Mouse (Mus musculus): Measurements from ENCODE around the gene Ptk7. TPM values are rescaled to one million over a fixed set of nuclear protein-coding genes. Genes with fewer than 3 reads are reported as not detected.

Gene Ptk7
- polyA plus RNA-seq, 1 experiment: 5.5 TPM

GRCm38 (mm10) chr17:46613229-46613628 is 16.1 kb downstream of the Ptk7 start:
- whole genome bisulfite sequencing: 51% methylated on average over 3 of the region's 3 CpGs
- H3K4me1 ChIP-seq (ENCODE audit: control insufficient read depth, insufficient read depth, low read length): no peaks in the 10 kb centered on the region; the same call in 1 of the 2 replicates
- no peak for DNase-seq

DNA sequence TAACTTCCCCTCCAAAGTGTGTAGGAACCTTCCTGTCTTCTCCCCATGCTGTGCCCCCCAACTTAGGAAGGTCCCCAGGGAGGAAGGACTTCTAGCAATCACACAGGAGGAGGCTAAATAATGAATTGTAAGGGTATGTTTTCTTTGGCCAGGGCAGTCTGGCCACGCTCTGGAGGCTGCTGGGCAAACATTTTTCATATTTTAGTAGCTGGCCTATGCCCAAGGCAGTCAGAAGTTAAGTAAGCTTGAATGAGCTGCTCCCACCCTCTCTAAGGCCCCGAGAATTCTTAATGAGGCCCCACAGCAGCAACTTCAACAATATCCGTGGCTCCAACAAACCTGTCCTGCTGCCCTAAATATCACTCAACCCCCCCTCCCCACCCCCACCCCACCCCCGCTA is 16.5 kb downstream of the Ptk7 start:
- no peak for TF ChIP-seq POLR2A (IDR thresholded peaks at IDR 0.05; ENCODE audit: borderline replicate concordance, insufficient read depth, low read length)
- TF ChIP-seq CTCF (IDR thresholded peaks at IDR 0.05; ENCODE audit: borderline replicate concordance, insufficient read depth, low read depth, low read length): no peak
- WGBS: 22% methylated on average over 4 of the region's 4 CpGs
- H3K4me1 ChIP-seq (ENCODE audit: control insufficient read depth, insufficient read depth, low read length): no peaks in the 10 kb centered on the region; the same call in 1 of the 2 replicates
- H3K27ac ChIP-seq (ENCODE audit: insufficient read depth, low read length): no peak overlapping the region
- H3K4me3 ChIP-seq (replicated peaks; ENCODE audit: insufficient read depth, low read depth, low read length): no peak overlapping the region
- DNase-seq: no peak
- no peaks in the 10 kb centered on the region for H3K27me3 ChIP-seq (ENCODE audit: control insufficient read depth, insufficient read depth, low read length)

More at GRCm38 (mm10) chr17:46613229-46613628, 16.1 kb downstream of the Ptk7 start:
- H3K27me3 ChIP-seq (ENCODE audit: control insufficient read depth, insufficient read depth, low read length): no peaks in the 10 kb centered on the region
- H3K27ac ChIP-seq (ENCODE audit: insufficient read depth, low read length): no peak overlapping the region
- no peak overlapping the region for H3K4me3 ChIP-seq (replicated peaks; ENCODE audit: insufficient read depth, low read depth, low read length)
- no peak for TF ChIP-seq POLR2A (IDR thresholded peaks at IDR 0.05; ENCODE audit: borderline replicate concordance, insufficient read depth, low read length)
- TF ChIP-seq CTCF (IDR thresholded peaks at IDR 0.05; ENCODE audit: borderline replicate concordance, insufficient read depth, low read depth, low read length): no peak

DNA sequence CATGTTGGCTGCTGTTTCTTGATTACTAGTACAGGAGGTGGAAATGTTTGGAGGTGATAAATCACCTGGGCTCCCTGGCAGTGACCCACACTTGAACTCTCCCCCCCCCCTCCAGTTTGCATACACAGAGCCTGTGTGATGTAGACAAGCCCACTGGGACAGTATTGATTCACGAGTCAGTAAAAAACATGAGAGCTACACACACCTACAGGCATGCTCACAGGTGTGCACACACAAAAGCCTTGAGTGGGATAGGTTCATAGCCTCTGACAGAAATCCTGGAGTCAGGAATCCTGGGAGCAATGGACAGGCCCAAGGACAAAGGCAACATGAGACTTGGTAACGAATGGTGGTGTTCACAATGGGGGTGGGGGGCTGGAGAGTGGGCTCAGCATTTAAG is 17.1 kb downstream of the Ptk7 start:
- H3K27ac ChIP-seq (ENCODE audit: insufficient read depth, low read length): no peak overlapping the region
- no peak for TF ChIP-seq CTCF (IDR thresholded peaks at IDR 0.05; ENCODE audit: borderline replicate concordance, insufficient read depth, low read depth, low read length)
- no peak for DNase-seq
- no peak overlapping the region for H3K4me3 ChIP-seq (replicated peaks; ENCODE audit: insufficient read depth, low read depth, low read length)
- no peaks in the 10 kb centered on the region for H3K27me3 ChIP-seq (ENCODE audit: control insufficient read depth, insufficient read depth, low read length)
- 76% methylated on average over 2 of the region's 2 CpGs for WGBS
- no peaks in the 10 kb centered on the region; the same call in 1 of the 2 replicates for H3K4me1 ChIP-seq (ENCODE audit: control insufficient read depth, insufficient read depth, low read length)

DNA sequence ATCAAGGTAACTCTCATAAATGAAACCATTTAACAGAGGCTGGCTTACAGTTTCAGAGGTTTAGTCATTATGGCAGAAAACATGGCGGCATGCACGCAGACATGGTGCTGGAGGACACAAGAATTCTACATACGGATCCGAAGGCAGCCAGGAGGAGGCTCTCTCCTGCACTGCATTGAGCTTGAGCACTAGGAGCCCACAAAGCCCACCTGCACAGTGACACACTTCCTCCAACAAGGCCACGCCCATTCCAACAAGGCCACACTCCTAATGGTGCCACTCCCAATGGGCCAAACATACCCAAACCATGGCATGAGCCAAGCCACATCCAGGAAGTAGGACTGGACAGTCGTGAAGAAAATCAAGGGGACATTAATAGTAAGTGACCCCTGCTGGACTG is 18.0 kb downstream of the Ptk7 start:
- Histone ChIP-seq H3K27ac (ENCODE audit: insufficient read depth, low read length) (no peak overlapping the region), H3K4me3 (replicated peaks; ENCODE audit: insufficient read depth, low read depth, low read length) (no peak overlapping the region), H3K27me3 (ENCODE audit: control insufficient read depth, insufficient read depth, low read length) (no peaks in the 10 kb centered on the region), H3K4me1 (ENCODE audit: control insufficient read depth, insufficient read depth, low read length) (no peaks in the 10 kb centered on the region; the same call in 1 of the 2 replicates)
- DNase-seq: no peak
- WGBS: 97% methylated on average over 6 of the region's 6 CpGs
- TF ChIP-seq CTCF (IDR thresholded peaks at IDR 0.05; ENCODE audit: borderline replicate concordance, insufficient read depth, low read depth, low read length) (no peak), POLR2A (IDR thresholded peaks at IDR 0.05; ENCODE audit: borderline replicate concordance, insufficient read depth, low read length) (no peak)

- H3K27me3 ChIP-seq (ENCODE audit: control insufficient read depth, insufficient read depth, low read length): no peaks in the 10 kb centered on the region
- no peak overlapping the region for H3K27ac ChIP-seq (ENCODE audit: insufficient read depth, low read length)
- no peak for TF ChIP-seq POLR2A (IDR thresholded peaks at IDR 0.05; ENCODE audit: borderline replicate concordance, insufficient read depth, low read length)
- 65% methylated on average over 15 of the region's 15 CpGs for WGBS
- DNase-seq: no peak
- no peaks in the 10 kb centered on the region; the same call in 1 of the 2 replicates for H3K4me1 ChIP-seq (ENCODE audit: control insufficient read depth, insufficient read depth, low read length)
- no peak overlapping the region for H3K4me3 ChIP-seq (replicated peaks; ENCODE audit: insufficient read depth, low read depth, low read length)
Measured at GRCm38 (mm10) chr17:46609721-46610514, 19.4 kb downstream of the Ptk7 start.

DNA sequence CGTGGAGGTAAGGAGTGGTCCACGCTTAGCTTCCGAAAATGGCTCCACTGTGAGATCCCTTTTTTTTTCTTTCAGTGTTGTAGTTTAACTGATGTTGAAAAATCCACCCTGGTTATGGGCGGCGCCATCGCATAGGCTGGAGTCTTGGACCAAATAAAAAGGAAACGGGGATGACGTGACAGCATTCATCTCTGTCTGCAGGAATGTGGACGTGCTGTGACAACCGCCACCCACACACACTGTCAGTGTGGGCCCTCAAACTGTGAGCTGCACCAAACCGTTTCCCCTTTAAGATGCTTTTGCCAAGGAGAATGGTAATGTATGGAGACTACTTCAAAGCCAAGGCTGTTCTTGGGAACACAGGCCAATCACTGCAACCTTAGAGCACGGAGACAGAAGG is 23.3 kb downstream of the Ptk7 start:
- Histone ChIP-seq H3K27ac (ENCODE audit: insufficient read depth, low read length) (no peak overlapping the region), H3K4me3 (replicated peaks; ENCODE audit: insufficient read depth, low read depth, low read length) (no peak overlapping the region), H3K27me3 (ENCODE audit: control insufficient read depth, insufficient read depth, low read length) (no peaks in the 10 kb centered on the region), H3K4me1 (ENCODE audit: control insufficient read depth, insufficient read depth, low read length) (no peaks in the 10 kb centered on the region; the same call in 1 of the 2 replicates)
- WGBS: 74% methylated on average over 12 of the region's 12 CpGs
- TF ChIP-seq CTCF (IDR thresholded peaks at IDR 0.05; ENCODE audit: borderline replicate concordance, insufficient read depth, low read depth, low read length): no peak
- TF ChIP-seq POLR2A (IDR thresholded peaks at IDR 0.05; ENCODE audit: borderline replicate concordance, insufficient read depth, low read length): no peak
- DNase-seq: no peak

DNA sequence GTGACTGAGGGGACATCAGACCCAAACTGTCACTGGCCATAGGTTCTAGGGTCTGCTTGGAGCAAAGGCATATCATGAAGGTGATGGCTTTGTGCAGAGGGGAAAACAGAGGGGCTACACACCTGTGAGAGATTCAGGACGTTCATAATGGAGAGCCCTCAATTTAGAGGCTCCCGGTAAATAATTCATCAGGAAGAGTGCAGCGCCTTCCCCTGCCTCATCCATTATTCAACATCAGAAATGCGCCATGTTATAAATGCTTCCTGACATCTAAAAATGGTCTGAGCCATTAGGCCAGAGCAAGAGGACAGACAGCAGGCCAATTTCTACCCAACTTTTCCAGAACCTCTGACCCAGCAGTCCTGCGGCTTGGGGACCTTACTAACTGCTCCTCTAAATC is 24.2 kb downstream of the Ptk7 start:
- Histone ChIP-seq H3K4me3 (replicated peaks; ENCODE audit: insufficient read depth, low read depth, low read length) (no peak overlapping the region), H3K27ac (ENCODE audit: insufficient read depth, low read length) (no peak overlapping the region), H3K27me3 (ENCODE audit: control insufficient read depth, insufficient read depth, low read length) (no peaks in the 10 kb centered on the region), H3K4me1 (ENCODE audit: control insufficient read depth, insufficient read depth, low read length) (no peaks in the 10 kb centered on the region; the same call in 1 of the 2 replicates)
- WGBS: 67% methylated on average over 5 of the region's 5 CpGs
- no peak for DNase-seq
- no peak for TF ChIP-seq POLR2A (IDR thresholded peaks at IDR 0.05; ENCODE audit: borderline replicate concordance, insufficient read depth, low read length)
- TF ChIP-seq CTCF (IDR thresholded peaks at IDR 0.05; ENCODE audit: borderline replicate concordance, insufficient read depth, low read depth, low read length): no peak

- Histone ChIP-seq H3K27ac (ENCODE audit: insufficient read depth, low read length) (no peak overlapping the region), H3K4me1 (ENCODE audit: control insufficient read depth, insufficient read depth, low read length) (no peaks in the 10 kb centered on the region; the same call in 1 of the 2 replicates)
- no peak for DNase-seq
Measured at GRCm38 (mm10) chr17:46603229-46603628, 26.1 kb downstream of the Ptk7 start.

More at GRCm38 (mm10) chr17:46603229-46603628, 26.1 kb downstream of the Ptk7 start:
- TF ChIP-seq CTCF (IDR thresholded peaks at IDR 0.05; ENCODE audit: borderline replicate concordance, insufficient read depth, low read depth, low read length) (no peak), POLR2A (IDR thresholded peaks at IDR 0.05; ENCODE audit: borderline replicate concordance, insufficient read depth, low read length) (no peak)
- Histone ChIP-seq H3K27me3 (ENCODE audit: control insufficient read depth, insufficient read depth, low read length) (no peaks in the 10 kb centered on the region), H3K4me3 (replicated peaks; ENCODE audit: insufficient read depth, low read depth, low read length) (no peak overlapping the region)
- 96% methylated on average over 4 of the region's 4 CpGs for WGBS
